Mouse (Mus musculus) CD4-positive, CD25-positive, alpha-beta regulatory T cell (primary cell): ENCODE measurements around the gene Zfp658. TPM values are rescaled to one million over a fixed set of nuclear protein-coding genes. Genes with fewer than 3 reads are reported as not detected.

Source experiments
- polyA plus RNA-seq: library from polyadenylated mRNA; unstranded; fragments of 100-300 nt; shearing (Covaris generic); gene quantifications from one replicate; pipeline ENCODE4 v1.2.1, GENCODE M21; 2017

The Zfp658 gene
- polyA plus RNA-seq: 5.6 TPM

GRCm38 (mm10) chr7:43562006-43562633 is at the start of gene Zfp658:
Zfp658 (plus strand) TSS chr7:43562256.

GRCm38 (mm10) chr7:43544225-43544977 is 17.7 kb upstream of the Zfp658 start, which contains the start of gene Cd33:
Cd33 (minus strand) TSS chr7:43544428.

GRCm38 (mm10) chr7:43579440-43580171 is 17.6 kb downstream of the Zfp658 start, which contains the start of gene Zfp719:
Zfp719 (plus strand) TSS chr7:43579610.

GRCm38 (mm10) chr7:43606896-43607742 is 45.1 kb downstream of the Zfp658 start, which contains the start of gene Zfp819:
Zfp819 (plus strand) TSS chr7:43607169.

Other genes starting within 250 kb of the Zfp658 start
- 18.1 TPM for gene Zfp715, start 249.0 kb upstream of the Zfp658 start, polyA plus RNA-seq
- gene Siglecf, start 210.9 kb upstream of the Zfp658 start, polyA plus RNA-seq: not detected
- gene Siglecg, start 154.1 kb upstream of the Zfp658 start, polyA plus RNA-seq: 0.78 TPM
- gene Lim2, start 134.6 kb upstream of the Zfp658 start, polyA plus RNA-seq: not detected
- gene Nkg7, start 125.2 kb upstream of the Zfp658 start, polyA plus RNA-seq: 86.9 TPM
- gene Cldnd2, start 121.5 kb upstream of the Zfp658 start, polyA plus RNA-seq: not detected
- gene Etfb, start 118.2 kb upstream of the Zfp658 start, polyA plus RNA-seq: 121 TPM
- not detected for gene Gm45233, start 118.1 kb upstream of the Zfp658 start, polyA plus RNA-seq
- 4.1 TPM for gene Vsig10l, start 99.1 kb upstream of the Zfp658 start, polyA plus RNA-seq
- 0.16 TPM for gene Iglon5, start 72.2 kb upstream of the Zfp658 start, polyA plus RNA-seq
- gene 4931406B18Rik, start 56.3 kb upstream of the Zfp658 start, polyA plus RNA-seq: not detected
- not detected for gene Cd33, start 17.8 kb upstream of the Zfp658 start, polyA plus RNA-seq
- 8.7 TPM for gene Zfp719, start 17.4 kb downstream of the Zfp658 start, polyA plus RNA-seq
- gene Zfp819, start 44.9 kb downstream of the Zfp658 start, polyA plus RNA-seq: not detected
- 0.08 TPM for gene Ceacam18, start 72.5 kb downstream of the Zfp658 start, polyA plus RNA-seq
- gene Siglece, start 97.9 kb downstream of the Zfp658 start, polyA plus RNA-seq: 0.60 TPM
- gene Ctu1, start 109.8 kb downstream of the Zfp658 start, polyA plus RNA-seq: 14.0 TPM
- gene Klk14, start 128.2 kb downstream of the Zfp658 start, polyA plus RNA-seq: not detected
- gene Klk13, start 150.3 kb downstream of the Zfp658 start, polyA plus RNA-seq: not detected
- gene Klk12, start 206.6 kb downstream of the Zfp658 start, polyA plus RNA-seq: not detected
- 0.16 TPM for gene Klk11, start 212.3 kb downstream of the Zfp658 start, polyA plus RNA-seq
- gene Klk10, start 218.8 kb downstream of the Zfp658 start, polyA plus RNA-seq: 0.17 TPM
- 0.39 TPM for gene Klk9, start 229.6 kb downstream of the Zfp658 start, polyA plus RNA-seq
- gene Klk8, start 235.3 kb downstream of the Zfp658 start, polyA plus RNA-seq: 101 TPM
- gene Klk7, start 249.0 kb downstream of the Zfp658 start, polyA plus RNA-seq: 0.10 TPM